9 mouse cellular contexts compared by ENCODE assay signal in genomic region chr19:3743362-3743761, GRCm38 (mm10). TPM values are rescaled to one million over a fixed set of nuclear protein-coding genes. Genes with fewer than 3 reads are reported as not detected.
A peak's percentile ranks its signal among the peaks of the same experiment; 100 is the strongest.
DNase-seq lines count a peak whose midpoint lies in the region; ATAC-seq lines count a peak whose summit lies in the region.
"Had no signal": no experiment of that assay in that cellular context is flagged by ENCODE, and none has a peak within 500 bp of the region (broad histone marks: within the 10 kb centered on the region; RNA-seq: fewer than 3 reads in every experiment).

No protein-coding gene starts in this region.

- H3K27me3 ChIP-seq in kidney, embryonic 14.5 days (ENCODE audit: control insufficient read depth, insufficient read depth, low read length) = no peaks in the 10 kb centered on the region
- no peaks in the 10 kb centered on the region for H3K27me3 ChIP-seq in kidney, embryonic 16.5 days (ENCODE audit: insufficient read depth, low read length)
- no peaks in the 10 kb centered on the region for H3K27me3 ChIP-seq in embryonic facial prominence, embryonic 14.5 days (replicated peaks; ENCODE audit: control insufficient read depth, insufficient read depth, low read length)
- H3K27me3 ChIP-seq in hindbrain, embryonic 13.5 days = no peaks in the 10 kb centered on the region
- H3K27me3 ChIP-seq in midbrain, embryonic 15.5 days (replicated peaks) = no peaks in the 10 kb centered on the region

- no peaks in the 10 kb centered on the region for H3K4me1 ChIP-seq in kidney, embryonic 14.5 days (ENCODE audit: control insufficient read depth, insufficient read depth, low read length)
- H3K4me1 ChIP-seq in kidney, embryonic 16.5 days (ENCODE audit: insufficient read depth, low read length) = no peaks in the 10 kb centered on the region
- H3K4me1 ChIP-seq in embryonic facial prominence, embryonic 14.5 days (ENCODE audit: control insufficient read depth, insufficient read depth, low read length) = 0 out of 2 replicates have a peak, but pooled peaks cover 3% of the 10 kb centered on the region
- H3K4me1 ChIP-seq in hindbrain, embryonic 13.5 days (replicated peaks) = peaks cover 13% of the 10 kb centered on the region
- H3K4me1 ChIP-seq in midbrain, embryonic 15.5 days = peaks cover 18% of the 10 kb centered on the region; the same call in 1 of the 2 replicates

- peak overlapping the region; percentile 63 for H3K4me2 ChIP-seq in kidney, embryonic 14.5 days (replicated peaks; ENCODE audit: low read depth, low read length)
- no peak overlapping the region for H3K4me2 ChIP-seq in kidney, embryonic 16.5 days (replicated peaks; ENCODE audit: low read depth, low read length)
- peak overlapping the region; percentile 68 for H3K4me2 ChIP-seq in embryonic facial prominence, embryonic 14.5 days (ENCODE audit: low read depth, low read length)
- H3K4me2 ChIP-seq in hindbrain, embryonic 13.5 days = peak overlapping the region; percentile 62
- peak overlapping the region; percentile 62 for H3K4me2 ChIP-seq in midbrain, embryonic 15.5 days

- no peaks in the 10 kb centered on the region for H3K36me3 ChIP-seq in kidney, embryonic 14.5 days (ENCODE audit: control insufficient read depth, insufficient read depth, low read length)
- H3K36me3 ChIP-seq in kidney, embryonic 16.5 days (ENCODE audit: insufficient read depth, low read length) = no peaks in the 10 kb centered on the region
- no peaks in the 10 kb centered on the region for H3K36me3 ChIP-seq in embryonic facial prominence, embryonic 14.5 days (ENCODE audit: control insufficient read depth, insufficient read depth, low read length)
- no peaks in the 10 kb centered on the region for H3K36me3 ChIP-seq in hindbrain, embryonic 13.5 days
- no peaks in the 10 kb centered on the region for H3K36me3 ChIP-seq in midbrain, embryonic 15.5 days (replicated peaks)

- no peak for DNase-seq in embryonic facial prominence, embryonic 14.5 days (ENCODE audit: low spot score)
- no peak for DNase-seq in gastrocnemius, postnatal 25 days
- no peak for DNase-seq in testis, postnatal 10 days (ENCODE audit: low spot score)
- DNase-seq: heart, adult 11 months had no signal

- 92% methylated on average over 7 of the region's 7 CpGs for WGBS in kidney, embryonic 14.5 days
- WGBS in kidney, embryonic 16.5 days = 86% methylated on average over 7 of the region's 7 CpGs
- 75% methylated on average over 7 of the region's 7 CpGs for WGBS in embryonic facial prominence, embryonic 14.5 days
- 74% methylated on average over 7 of the region's 7 CpGs for WGBS in hindbrain, embryonic 13.5 days
- WGBS in midbrain, embryonic 15.5 days = 60% methylated on average over 7 of the region's 7 CpGs

- ATAC-seq in kidney, embryonic 14.5 days (ENCODE audit: low FRiP score, low TSS enrichment) = no peak
- no peak for ATAC-seq in kidney, embryonic 16.5 days (ENCODE audit: low FRiP score, low TSS enrichment)
- peak; percentile 44; the same call in 1 of the 2 replicates for ATAC-seq in embryonic facial prominence, embryonic 14.5 days (ENCODE audit: low read depth)
- ATAC-seq in hindbrain, embryonic 13.5 days (ENCODE audit: low FRiP score) = peak; percentile 59; the same call in 1 of the 2 replicates
- peak; percentile 64 for ATAC-seq in midbrain, embryonic 15.5 days (replicated peaks)
- no peak for ATAC-seq in frontal cortex, adult (ENCODE audit: low TSS enrichment)

- H3K27ac ChIP-seq in kidney, embryonic 14.5 days (ENCODE audit: low read depth, low read length) = no peak overlapping the region; the same call in 1 of the 2 replicates
- H3K27ac ChIP-seq in kidney, embryonic 16.5 days (ENCODE audit: low read length) = no peak overlapping the region
- H3K27ac ChIP-seq in embryonic facial prominence, embryonic 14.5 days (replicated peaks; ENCODE audit: low read depth, low read length) = peak overlapping the region; percentile 88
- peak overlapping the region; percentile 97 for H3K27ac ChIP-seq in hindbrain, embryonic 13.5 days
- H3K27ac ChIP-seq in midbrain, embryonic 15.5 days = peak overlapping the region; percentile 97

- H3K9me3 ChIP-seq in kidney, embryonic 14.5 days (ENCODE audit: control insufficient read depth, low read length) = peaks cover 4% of the 10 kb centered on the region; the same call in 1 of the 2 replicates
- 0 out of 2 replicates have a peak, but pooled peaks cover under 1% of the 10 kb centered on the region for H3K9me3 ChIP-seq in kidney, embryonic 16.5 days (ENCODE audit: low read length)
- H3K9me3 ChIP-seq in embryonic facial prominence, embryonic 14.5 days (ENCODE audit: control insufficient read depth, low read length) = 0 out of 2 replicates have a peak, but pooled peaks cover 2% of the 10 kb centered on the region
- H3K9me3 ChIP-seq in hindbrain, embryonic 13.5 days = 0 out of 2 replicates have a peak, but pooled peaks cover 6% of the 10 kb centered on the region
- no peaks in the 10 kb centered on the region for H3K9me3 ChIP-seq in midbrain, embryonic 15.5 days

- H3K4me3 ChIP-seq in kidney, embryonic 14.5 days (ENCODE audit: low read length) = peak overlapping the region; percentile 48; the same call in 1 of the 2 replicates
- H3K4me3 ChIP-seq in kidney, embryonic 16.5 days (ENCODE audit: low read length) = no peak overlapping the region
- peak overlapping the region; percentile 54; the same call in 1 of the 2 replicates for H3K4me3 ChIP-seq in embryonic facial prominence, embryonic 14.5 days (ENCODE audit: low read depth, low read length)
- peak overlapping the region; percentile 52 for H3K4me3 ChIP-seq in hindbrain, embryonic 13.5 days
- peak overlapping the region; percentile 52 for H3K4me3 ChIP-seq in midbrain, embryonic 15.5 days

- no peak overlapping the region for H3K9ac ChIP-seq in kidney, embryonic 14.5 days (ENCODE audit: low read depth, low read length)
- H3K9ac ChIP-seq in kidney, embryonic 16.5 days (replicated peaks; ENCODE audit: low read length) = no peak overlapping the region
- no peak overlapping the region for H3K9ac ChIP-seq in embryonic facial prominence, embryonic 14.5 days (ENCODE audit: low read depth, low read length)
- peak overlapping the region; percentile 84 for H3K9ac ChIP-seq in hindbrain, embryonic 13.5 days
- peak overlapping the region; percentile 84; the same call in 1 of the 2 replicates for H3K9ac ChIP-seq in midbrain, embryonic 15.5 days

RNA-seq across cellular contexts. Expression of gene Kmt5b, which starts 23.9 kb away (rescaled TPM):
- polyA plus RNA-seq in kidney, embryonic 14.5 days (2014; fragmentation: Nextera tagmentation; extraction: Ambion mirVana) = 20.2 and 41.7 TPM in 2 replicates
- polyA plus RNA-seq in kidney, embryonic 16.5 days (2015; fragmentation: Nextera tagmentation; extraction: Ambion mirVana) = 28.1 and 30.6 TPM in 2 replicates
- polyA plus RNA-seq in embryonic facial prominence, embryonic 14.5 days (2014; fragmentation: Nextera tagmentation; extraction: Ambion mirVana) = 25.6 and 26.3 TPM in 2 replicates
- 54.4 and 57.5 TPM in 2 replicates for polyA plus RNA-seq in hindbrain, embryonic 13.5 days (2015; fragmentation: Nextera tagmentation; extraction: Ambion mirVana)
- 51.9 and 59.9 TPM in 2 replicates for polyA plus RNA-seq in midbrain, embryonic 15.5 days (2015; fragmentation: Nextera tagmentation; extraction: Ambion mirVana)
- 10 to 100 TPM; 19.1 to 20.2 TPM for total RNA-seq in gastrocnemius, postnatal 25 days (2021)

RNA-seq across cellular contexts. Expression of gene 1810055G02Rik, which starts 35.3 kb away (rescaled TPM):
- polyA plus RNA-seq in kidney, embryonic 14.5 days (2014; fragmentation: Nextera tagmentation; extraction: Ambion mirVana) = 33.7 and 38.6 TPM in 2 replicates
- polyA plus RNA-seq in kidney, embryonic 16.5 days (2015; fragmentation: Nextera tagmentation; extraction: Ambion mirVana) = 46.1 and 46.4 TPM in 2 replicates
- 59.2 and 61.4 TPM in 2 replicates for polyA plus RNA-seq in embryonic facial prominence, embryonic 14.5 days (2014; fragmentation: Nextera tagmentation; extraction: Ambion mirVana)
- polyA plus RNA-seq in hindbrain, embryonic 13.5 days (2015; fragmentation: Nextera tagmentation; extraction: Ambion mirVana) = 33.5 and 33.9 TPM in 2 replicates
- 34.6 and 35.9 TPM in 2 replicates for polyA plus RNA-seq in midbrain, embryonic 15.5 days (2015; fragmentation: Nextera tagmentation; extraction: Ambion mirVana)
- total RNA-seq in gastrocnemius, postnatal 25 days (2021) = 10 to 100 TPM; 10.8 to 12.6 TPM

RNA-seq across cellular contexts. Expression of gene Lrp5, which starts 57.0 kb away (rescaled TPM):
- polyA plus RNA-seq in kidney, embryonic 14.5 days (2014; fragmentation: Nextera tagmentation; extraction: Ambion mirVana) = 7.7 and 10.1 TPM in 2 replicates
- polyA plus RNA-seq in kidney, embryonic 16.5 days (2015; fragmentation: Nextera tagmentation; extraction: Ambion mirVana) = 7.0 TPM in 2 replicates
- polyA plus RNA-seq in embryonic facial prominence, embryonic 14.5 days (2014; fragmentation: Nextera tagmentation; extraction: Ambion mirVana) = 10.1 and 10.6 TPM in 2 replicates
- polyA plus RNA-seq in hindbrain, embryonic 13.5 days (2015; fragmentation: Nextera tagmentation; extraction: Ambion mirVana) = 1.4 and 2.0 TPM in 2 replicates
- polyA plus RNA-seq in midbrain, embryonic 15.5 days (2015; fragmentation: Nextera tagmentation; extraction: Ambion mirVana) = 1.1 and 1.4 TPM in 2 replicates
- 10 to 100 TPM; 24.6 to 28.2 TPM for total RNA-seq in gastrocnemius, postnatal 25 days (2021)

Comparison
In these comparisons a context has a peak if more than half of its experiments do, and no peak if none do; other contexts are left out.
1. ATAC-seq: peak in embryonic facial prominence, embryonic 14.5 days (single experiment), hindbrain, embryonic 13.5 days (single experiment) and midbrain, embryonic 15.5 days (single experiment); none in kidney, embryonic 14.5 days (single experiment), kidney, embryonic 16.5 days (single experiment) and frontal cortex, adult (single experiment).
2. H3K27ac ChIP-seq: peak in embryonic facial prominence, embryonic 14.5 days (single experiment), hindbrain, embryonic 13.5 days (single experiment) and midbrain, embryonic 15.5 days (single experiment); none in kidney, embryonic 14.5 days (single experiment) and kidney, embryonic 16.5 days (single experiment).
3. H3K9ac ChIP-seq: peak in hindbrain, embryonic 13.5 days (single experiment) and midbrain, embryonic 15.5 days (single experiment); none in kidney, embryonic 14.5 days (single experiment), kidney, embryonic 16.5 days (single experiment) and embryonic facial prominence, embryonic 14.5 days (single experiment).